Mouse (Mus musculus) c-Kit-positive CD71-positive TER-119-negative erythroid progenitor cells, embryonic 14.5 days (primary cell): Measurements from ENCODE around the gene Dnm1l.
"Not testable (repeated sequence)": the region's sequence is repeated elsewhere in the genome, so short reads cannot be mapped to it uniquely, and the experiment has no call there.

ENCODE experiments used
- DNase-seq: peaks from one replicate; pipeline ENCODE4 v3.0.0-alpha.2; 2013; ENCODE audit warnings: low read depth

The Dnm1l gene

DNA sequence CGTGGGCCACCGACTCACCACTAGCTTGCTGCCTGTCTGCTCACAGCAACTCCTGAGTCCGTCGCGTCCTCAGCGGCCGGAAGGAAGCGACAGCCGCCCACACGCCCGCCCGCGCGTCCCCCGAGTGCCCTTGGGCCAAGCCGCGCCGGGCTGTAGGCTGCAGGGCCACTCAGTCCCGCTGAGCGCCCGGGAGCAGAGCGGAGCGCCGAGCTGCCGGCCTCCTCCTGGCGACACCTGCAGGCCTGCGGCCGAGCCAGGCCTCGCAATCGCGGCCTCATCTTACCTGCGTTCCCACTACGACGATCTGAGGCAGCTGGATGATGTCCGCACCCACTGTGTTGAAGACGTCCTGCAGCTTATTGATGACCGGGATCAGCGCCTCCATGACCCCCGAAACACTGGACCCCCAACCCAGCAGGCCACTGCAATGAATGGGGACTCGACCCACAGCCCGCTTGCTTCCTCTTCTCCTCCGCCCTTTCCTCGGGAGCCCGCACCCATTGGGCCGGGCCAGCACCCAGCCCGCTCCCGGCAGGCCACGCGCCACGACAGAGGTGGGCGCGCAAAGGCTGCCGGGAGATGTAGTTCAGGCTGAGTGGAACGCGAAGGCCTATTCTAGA lies at the start of gene Dnm1l:
TSS of gene Dnm1l (minus strand) at position 479 of the 620 bp plus-strand sequence.
- DNase-seq: peak; percentile 83

GRCm38 (mm10) chr16:16367217-16367616 lies 8.5 kb upstream of the Dnm1l start:
- not testable (repeated sequence) for DNase-seq

DNA sequence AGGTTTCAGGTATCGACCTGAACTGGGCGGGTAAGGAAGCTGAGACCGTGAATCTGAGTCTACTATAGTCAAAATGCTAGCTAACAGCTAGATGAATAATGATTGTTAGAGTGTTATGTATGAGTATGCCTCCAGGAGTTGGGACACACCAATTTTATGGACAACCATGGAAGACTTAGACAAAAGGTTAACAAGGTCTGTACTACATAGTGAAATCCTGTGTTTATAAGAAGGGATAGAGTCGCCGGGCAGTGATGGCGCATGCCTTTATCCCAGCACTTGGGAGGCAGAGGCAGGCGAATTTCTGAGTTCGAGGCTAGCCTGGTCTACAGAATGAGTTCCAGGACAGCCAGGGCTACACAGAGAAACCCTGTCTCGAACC lies 333 bp upstream of the Dnm1l start:
- DNase-seq: not testable (repeated sequence)

- no peak for DNase-seq
Measured at GRCm38 (mm10) chr16:16357908-16358307, 851 bp downstream of the Dnm1l start.

DNA sequence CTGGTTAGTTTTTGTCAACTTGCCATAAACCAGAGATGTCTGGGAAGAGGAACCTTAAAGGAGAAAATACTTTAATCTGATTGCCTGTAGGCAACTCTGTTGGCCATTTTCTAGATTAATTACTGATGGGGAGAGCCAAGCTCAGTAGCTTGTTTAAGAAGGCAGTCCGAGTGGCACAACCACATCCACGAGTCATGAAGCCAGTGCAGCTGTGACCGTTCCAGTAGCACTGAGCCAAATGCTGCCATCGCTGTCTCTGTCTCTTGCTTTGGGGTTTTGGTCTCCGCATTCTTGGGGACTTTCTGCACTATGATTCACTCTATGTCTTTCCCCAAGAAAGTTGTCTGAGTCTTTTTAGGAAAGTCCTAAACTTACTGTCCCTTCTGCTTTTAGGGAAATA lies 12.3 kb downstream of the Dnm1l start:
- no peak for DNase-seq

GRCm38 (mm10) chr16:16325775-16326336 lies 32.9 kb downstream of the Dnm1l start:
- no peak for DNase-seq

- no peak for DNase-seq
Measured at GRCm38 (mm10) chr16:16311319-16311718, 47.4 kb downstream of the Dnm1l start.

GRCm38 (mm10) chr16:16303888-16304287 lies 54.9 kb downstream of the Dnm1l start:
- DNase-seq: peak; percentile 25

DNA sequence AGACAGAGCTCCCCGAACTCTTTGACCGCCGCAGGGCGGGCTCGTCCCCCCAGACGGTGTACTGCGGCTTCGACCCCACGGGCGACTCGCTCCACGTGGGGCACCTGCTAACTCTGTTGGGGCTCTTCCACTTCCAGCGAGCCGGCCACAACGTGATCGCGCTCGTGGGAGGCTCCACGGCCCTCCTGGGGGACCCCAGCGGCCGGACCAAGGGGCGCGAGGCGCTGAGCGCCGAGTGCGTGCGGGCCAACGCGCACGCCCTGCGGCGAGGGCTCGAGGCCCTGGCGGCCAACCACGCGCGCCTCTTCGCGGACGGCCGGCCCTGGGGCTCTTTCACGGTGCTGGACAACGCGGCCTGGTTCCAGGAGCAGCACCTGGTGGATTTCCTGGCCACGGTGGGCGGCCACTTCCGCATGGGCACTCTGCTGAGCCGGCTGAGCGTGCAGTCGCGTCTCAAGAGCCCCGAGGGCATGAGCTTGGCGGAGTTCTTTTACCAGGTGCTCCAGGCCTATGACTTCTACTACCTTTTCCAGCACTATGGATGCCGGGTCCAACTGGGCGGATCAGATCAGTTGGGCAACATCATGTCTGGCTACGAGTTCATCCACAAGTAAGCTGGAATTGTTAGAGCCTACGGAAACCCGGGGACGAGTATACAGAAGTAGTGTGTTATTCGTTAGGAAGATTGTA lies 55.5 kb downstream of the Dnm1l start:
- peak; percentile 43 for DNase-seq

DNA sequence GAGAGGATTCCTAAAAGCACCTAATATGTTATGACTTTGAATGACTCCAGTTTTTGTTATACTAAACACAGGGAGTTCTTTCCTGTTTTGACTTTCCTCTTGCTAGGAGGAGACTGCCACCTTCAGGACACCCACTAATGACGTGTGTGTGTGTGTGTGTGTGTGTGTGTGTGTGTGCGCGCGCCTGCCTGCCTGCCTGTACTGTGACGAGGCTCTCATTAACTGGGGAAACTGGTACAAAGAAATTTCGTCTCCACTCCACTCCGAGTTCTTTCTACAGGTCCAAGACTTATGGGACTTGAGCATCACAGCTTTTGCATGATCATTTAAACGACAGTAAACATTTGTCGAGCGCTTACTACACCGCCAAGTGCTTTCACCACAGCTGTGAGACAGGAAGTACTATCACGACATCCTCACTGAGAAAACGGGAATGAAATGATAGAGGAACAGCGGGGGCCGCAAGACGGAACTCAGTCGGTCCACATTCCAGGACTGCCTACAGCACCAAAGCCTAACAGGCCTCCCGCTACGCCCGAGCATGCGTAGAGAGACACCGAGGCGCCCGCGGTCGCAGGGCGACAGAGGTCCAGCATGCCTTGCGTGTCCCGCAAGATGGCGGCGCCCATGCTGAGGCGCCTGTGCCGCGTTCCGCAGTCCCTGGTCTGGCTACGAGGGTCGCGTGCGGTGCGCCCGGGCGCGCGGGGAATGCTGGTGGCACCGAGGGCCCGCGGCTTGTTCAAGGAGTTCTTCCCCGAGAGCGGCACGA lies 56.2 kb downstream of the Dnm1l start, which contains the start of gene Yars2:
TSS of gene Yars2 (plus strand) at position 597 of the 769 bp plus-strand sequence.
- peak; percentile 74 for DNase-seq

DNA sequence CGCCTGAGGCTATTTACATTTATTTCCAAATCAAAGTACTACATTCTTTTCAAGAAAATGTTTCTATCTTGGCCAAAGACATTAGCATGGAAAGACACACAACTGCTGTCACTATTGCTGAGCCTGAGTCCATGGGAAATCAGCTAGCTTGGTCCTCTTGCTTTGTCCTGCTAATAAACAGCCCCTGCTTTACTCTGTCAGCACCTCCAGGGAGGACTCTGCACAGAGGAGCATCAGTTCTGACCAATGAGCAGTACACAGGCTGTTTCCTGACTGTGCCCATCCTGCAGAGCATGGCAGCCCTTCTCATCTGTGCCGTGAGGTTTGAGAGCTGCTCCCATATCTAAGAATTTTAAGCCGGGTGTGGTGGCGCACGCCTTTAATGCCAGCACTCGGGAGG lies 85.0 kb downstream of the Dnm1l start:
- no peak for DNase-seq

DNA sequence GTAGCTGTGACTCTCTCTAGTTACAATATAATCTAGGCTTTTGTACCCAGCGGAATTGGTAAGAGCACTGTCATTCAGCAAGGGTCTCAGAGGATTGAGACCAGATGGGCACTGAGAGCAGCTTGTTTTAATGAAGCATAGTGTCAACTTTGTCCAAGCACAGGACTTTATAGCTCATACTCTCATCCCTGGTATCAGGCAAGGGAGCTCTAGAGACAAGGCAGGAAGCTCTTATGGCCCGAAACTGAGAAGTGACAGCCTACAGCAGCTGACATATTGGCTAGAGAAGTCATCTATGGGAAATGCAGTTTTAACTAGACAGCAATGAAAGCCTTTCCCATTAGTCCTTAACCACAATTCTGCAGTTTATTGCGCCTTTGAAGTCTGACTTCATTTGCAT lies 85.8 kb downstream of the Dnm1l start:
- DNase-seq: no peak

- DNase-seq: no peak
Measured at GRCm38 (mm10) chr16:16262436-16262835, 96.3 kb downstream of the Dnm1l start.
